Mouse (Mus musculus): ENCODE data around the gene Brap.

Gene Brap

DNA sequence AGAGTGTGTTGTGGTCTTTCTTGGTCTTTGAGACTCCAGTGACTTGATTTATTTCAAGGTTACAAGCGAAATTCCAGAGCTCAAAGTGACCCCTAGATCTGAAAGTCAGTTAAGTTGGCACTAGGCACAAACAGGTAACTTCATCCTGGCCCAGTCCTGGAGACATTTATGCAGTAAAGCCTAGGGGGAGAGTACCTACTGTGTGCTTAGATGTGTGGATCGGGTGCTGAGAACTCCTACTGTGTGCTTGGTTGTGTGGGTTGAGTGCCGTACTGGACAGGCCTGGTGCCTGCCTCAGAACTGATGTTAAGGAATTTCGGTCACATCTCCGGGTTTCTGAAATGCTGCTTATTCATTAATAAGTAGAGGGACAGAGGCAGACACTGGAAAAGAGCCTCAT lies 1.1 kb downstream of the Brap start:
- Histone ChIP-seq H3K4me1 (replicated peaks; ENCODE audit: low read depth, low read length) (peaks cover 31% of the 10 kb centered on the region), H3K4me3 (replicated peaks; ENCODE audit: low read length) (peak overlapping the region; percentile 96), H3K27me3 (ENCODE audit: insufficient read depth, low read length) (no peaks in the 10 kb centered on the region), H3K9me3 (ENCODE audit: low read length) (no peaks in the 10 kb centered on the region), H3K36me3 (ENCODE audit: insufficient read depth, low read length) (peaks cover 41% of the 10 kb centered on the region)
- TF ChIP-seq NANOG (IDR thresholded peaks at IDR 0.05; ENCODE audit: borderline replicate concordance, low read length) (no peak), POU5F1 (IDR thresholded peaks at IDR 0.05; ENCODE audit: borderline replicate concordance, low read length) (no peak), CTCF (conservative IDR thresholded peaks at IDR 0.05; ENCODE audit: low read length) (no peak)

DNA sequence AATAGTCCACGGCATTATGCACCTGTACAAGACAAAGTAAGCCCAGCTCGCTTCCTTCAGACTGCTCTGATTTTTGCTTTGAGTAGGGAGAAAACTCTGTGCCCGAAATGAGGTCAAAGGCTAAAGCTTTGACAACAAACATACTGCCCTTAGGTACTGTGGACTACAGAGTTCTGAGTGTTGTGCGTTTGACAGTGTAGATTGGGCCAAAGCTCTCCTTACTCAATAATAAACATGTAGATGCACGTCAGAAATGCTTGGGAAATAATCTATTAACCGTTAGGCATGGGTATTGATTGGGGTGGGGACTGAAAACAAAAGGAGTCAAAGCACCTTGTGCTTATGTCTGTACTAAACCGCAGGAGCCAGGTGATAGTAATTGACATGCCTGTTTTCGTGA lies 3.1 kb downstream of the Brap start:
- TF ChIP-seq POU5F1 (IDR thresholded peaks at IDR 0.05; ENCODE audit: borderline replicate concordance, low read length) (no peak), NANOG (IDR thresholded peaks at IDR 0.05; ENCODE audit: borderline replicate concordance, low read length) (no peak), CTCF (conservative IDR thresholded peaks at IDR 0.05; ENCODE audit: low read length) (no peak)
- H3K9me3 ChIP-seq (ENCODE audit: low read length) = no peaks in the 10 kb centered on the region
- H3K36me3 ChIP-seq (ENCODE audit: insufficient read depth, low read length) = peaks cover 57% of the 10 kb centered on the region
- H3K4me3 ChIP-seq (replicated peaks; ENCODE audit: low read length) = no peak overlapping the region
- H3K4me1 ChIP-seq (replicated peaks; ENCODE audit: low read depth, low read length) = peaks cover 36% of the 10 kb centered on the region
- no peaks in the 10 kb centered on the region for H3K27me3 ChIP-seq (ENCODE audit: insufficient read depth, low read length)

DNA sequence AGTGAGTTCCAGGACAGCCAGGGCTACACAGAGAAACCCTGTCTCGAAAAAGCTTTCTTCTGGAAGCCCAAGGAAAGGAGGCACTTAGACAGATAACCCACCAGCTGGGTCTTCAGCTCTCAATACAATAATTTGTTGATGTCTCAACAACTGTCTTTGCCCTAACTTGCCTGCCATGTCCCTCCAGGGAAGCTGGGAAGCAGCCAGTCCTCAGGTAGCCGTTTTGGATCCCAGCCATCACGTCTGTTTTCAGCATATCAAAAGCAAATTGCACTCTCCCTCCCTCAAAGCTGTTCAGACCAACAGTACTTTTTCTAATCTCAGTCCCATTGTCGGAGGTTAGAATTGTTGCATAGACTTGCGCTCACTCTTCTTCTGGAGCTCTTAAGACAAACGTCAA lies 3.7 kb downstream of the Brap start:
- H3K4me1 ChIP-seq (replicated peaks; ENCODE audit: low read depth, low read length) = peaks cover 43% of the 10 kb centered on the region
- H3K9me3 ChIP-seq (ENCODE audit: low read length) = no peaks in the 10 kb centered on the region
- TF ChIP-seq NANOG (IDR thresholded peaks at IDR 0.05; ENCODE audit: borderline replicate concordance, low read length) = no peak
- no peak for TF ChIP-seq CTCF (conservative IDR thresholded peaks at IDR 0.05; ENCODE audit: low read length)
- no peak for TF ChIP-seq POU5F1 (IDR thresholded peaks at IDR 0.05; ENCODE audit: borderline replicate concordance, low read length)
- H3K36me3 ChIP-seq (ENCODE audit: insufficient read depth, low read length) = peaks cover 58% of the 10 kb centered on the region
- no peak overlapping the region for H3K4me3 ChIP-seq (replicated peaks; ENCODE audit: low read length)
- no peaks in the 10 kb centered on the region for H3K27me3 ChIP-seq (ENCODE audit: insufficient read depth, low read length)

DNA sequence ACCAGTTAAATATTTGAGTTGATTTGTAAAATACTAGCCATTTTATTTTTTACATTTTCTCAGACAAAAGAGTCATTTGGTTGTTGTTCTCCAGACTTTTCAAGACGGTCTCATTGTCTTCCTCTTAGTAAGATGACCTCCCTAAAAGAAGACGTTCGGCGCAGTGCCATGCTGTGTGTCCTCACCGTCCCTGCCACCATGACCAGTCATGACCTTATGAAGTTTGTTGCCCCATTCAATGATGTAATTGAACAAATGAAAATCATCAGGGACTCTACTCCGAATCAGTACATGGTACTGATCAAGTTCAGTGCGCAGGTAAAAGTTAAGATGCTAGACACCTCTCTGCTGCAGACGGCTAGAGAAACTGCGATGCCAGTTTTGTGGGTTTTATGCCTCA lies 4.6 kb downstream of the Brap start:
- no peaks in the 10 kb centered on the region for H3K9me3 ChIP-seq (ENCODE audit: low read length)

DNA sequence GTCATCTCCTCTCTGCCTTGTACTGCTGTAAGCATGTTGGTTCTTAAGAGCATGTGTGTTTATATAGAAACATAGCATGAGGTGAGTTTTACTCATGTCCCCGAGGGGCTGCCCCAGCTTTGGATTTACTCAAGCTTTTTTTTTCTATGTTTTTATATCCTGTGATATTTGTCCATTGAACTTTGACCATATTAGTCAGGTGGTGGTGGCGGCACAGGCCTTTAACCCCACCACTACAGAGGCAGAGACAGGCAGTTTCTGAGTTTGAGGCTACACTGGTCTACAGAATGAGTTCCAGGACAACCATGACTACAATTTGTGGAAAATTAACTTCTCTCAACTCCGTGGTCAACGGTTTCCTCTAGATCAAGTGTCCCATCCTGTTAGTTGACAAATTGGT lies 6.7 kb downstream of the Brap start:
- H3K9me3 ChIP-seq (ENCODE audit: low read length) = no peaks in the 10 kb centered on the region
- peaks cover 34% of the 10 kb centered on the region for H3K4me1 ChIP-seq (replicated peaks; ENCODE audit: low read depth, low read length)
- no peaks in the 10 kb centered on the region for H3K27me3 ChIP-seq (ENCODE audit: insufficient read depth, low read length)
- no peak overlapping the region for H3K4me3 ChIP-seq (replicated peaks; ENCODE audit: low read length)
- peaks cover 61% of the 10 kb centered on the region for H3K36me3 ChIP-seq (ENCODE audit: insufficient read depth, low read length)
- TF ChIP-seq POU5F1 (IDR thresholded peaks at IDR 0.05; ENCODE audit: borderline replicate concordance, low read length) = no peak
- no peak for TF ChIP-seq NANOG (IDR thresholded peaks at IDR 0.05; ENCODE audit: borderline replicate concordance, low read length)
- no peak for TF ChIP-seq CTCF (conservative IDR thresholded peaks at IDR 0.05; ENCODE audit: low read length)

More for the DNA sequence above, 4.6 kb downstream of the Brap start:
- H3K36me3 ChIP-seq (ENCODE audit: insufficient read depth, low read length) = peaks cover 58% of the 10 kb centered on the region
- H3K4me3 ChIP-seq (replicated peaks; ENCODE audit: low read length) = no peak overlapping the region
- H3K4me1 ChIP-seq (replicated peaks; ENCODE audit: low read depth, low read length) = peaks cover 38% of the 10 kb centered on the region
- TF ChIP-seq NANOG (IDR thresholded peaks at IDR 0.05; ENCODE audit: borderline replicate concordance, low read length) (no peak), CTCF (conservative IDR thresholded peaks at IDR 0.05; ENCODE audit: low read length) (no peak), POU5F1 (IDR thresholded peaks at IDR 0.05; ENCODE audit: borderline replicate concordance, low read length) (no peak)
- no peaks in the 10 kb centered on the region for H3K27me3 ChIP-seq (ENCODE audit: insufficient read depth, low read length)

DNA sequence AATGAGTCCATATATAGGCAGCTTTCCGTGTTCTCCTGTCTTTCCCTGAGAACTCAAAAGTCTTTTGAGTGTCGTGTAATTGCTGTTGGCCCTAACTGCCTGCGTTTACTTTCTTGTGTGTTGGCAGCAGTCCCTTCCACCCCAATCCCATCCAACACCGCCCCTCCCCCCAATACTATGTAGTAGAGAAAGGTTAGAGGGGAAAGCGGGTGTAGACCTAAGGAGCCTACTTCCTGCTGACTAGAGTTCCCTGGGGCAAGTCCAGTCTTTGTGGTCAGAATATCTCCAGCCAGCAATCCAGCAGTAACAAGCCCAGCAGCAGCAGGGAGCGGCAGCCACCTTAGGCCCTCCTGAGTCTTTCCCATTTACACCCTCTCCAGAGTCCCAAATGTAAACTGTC lies 8.0 kb downstream of the Brap start:
- Histone ChIP-seq H3K27me3 (ENCODE audit: insufficient read depth, low read length) (no peaks in the 10 kb centered on the region), H3K4me3 (replicated peaks; ENCODE audit: low read length) (no peak overlapping the region), H3K9me3 (ENCODE audit: low read length) (no peaks in the 10 kb centered on the region), H3K4me1 (replicated peaks; ENCODE audit: low read depth, low read length) (peaks cover 29% of the 10 kb centered on the region), H3K36me3 (ENCODE audit: insufficient read depth, low read length) (peaks cover 61% of the 10 kb centered on the region)
- no peak for TF ChIP-seq POU5F1 (IDR thresholded peaks at IDR 0.05; ENCODE audit: borderline replicate concordance, low read length)
- TF ChIP-seq CTCF (conservative IDR thresholded peaks at IDR 0.05; ENCODE audit: low read length) = no peak
- TF ChIP-seq NANOG (IDR thresholded peaks at IDR 0.05; ENCODE audit: borderline replicate concordance, low read length) = no peak

DNA sequence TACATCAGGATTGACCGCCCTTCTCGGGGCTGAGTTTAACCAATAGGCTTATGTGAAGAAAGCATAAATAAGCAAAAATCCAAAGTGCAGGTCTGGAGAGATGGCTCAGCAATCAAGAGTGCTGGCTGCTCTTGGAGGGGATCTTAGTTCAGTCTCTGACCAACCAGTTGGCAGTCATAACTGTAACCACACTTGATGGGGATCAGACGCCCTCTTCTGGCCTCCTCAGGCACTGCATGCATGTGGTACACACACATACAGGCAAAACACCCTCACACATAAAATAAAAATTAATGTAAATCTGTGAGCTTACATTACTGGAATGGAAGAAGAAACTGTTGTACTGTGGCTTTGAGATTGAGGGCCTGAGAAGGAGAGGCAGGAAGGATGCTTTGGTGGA lies 10.0 kb downstream of the Brap start:
- no peaks in the 10 kb centered on the region for H3K27me3 ChIP-seq (ENCODE audit: insufficient read depth, low read length)
- H3K36me3 ChIP-seq (ENCODE audit: insufficient read depth, low read length) = peaks cover 58% of the 10 kb centered on the region
- no peaks in the 10 kb centered on the region for H3K9me3 ChIP-seq (ENCODE audit: low read length)
- H3K4me1 ChIP-seq (replicated peaks; ENCODE audit: low read depth, low read length) = peaks cover 24% of the 10 kb centered on the region
- TF ChIP-seq CTCF (conservative IDR thresholded peaks at IDR 0.05; ENCODE audit: low read length) (peak; percentile 93), NANOG (IDR thresholded peaks at IDR 0.05; ENCODE audit: borderline replicate concordance, low read length) (no peak), POU5F1 (IDR thresholded peaks at IDR 0.05; ENCODE audit: borderline replicate concordance, low read length) (no peak)
- H3K4me3 ChIP-seq (replicated peaks; ENCODE audit: low read length) = no peak overlapping the region

DNA sequence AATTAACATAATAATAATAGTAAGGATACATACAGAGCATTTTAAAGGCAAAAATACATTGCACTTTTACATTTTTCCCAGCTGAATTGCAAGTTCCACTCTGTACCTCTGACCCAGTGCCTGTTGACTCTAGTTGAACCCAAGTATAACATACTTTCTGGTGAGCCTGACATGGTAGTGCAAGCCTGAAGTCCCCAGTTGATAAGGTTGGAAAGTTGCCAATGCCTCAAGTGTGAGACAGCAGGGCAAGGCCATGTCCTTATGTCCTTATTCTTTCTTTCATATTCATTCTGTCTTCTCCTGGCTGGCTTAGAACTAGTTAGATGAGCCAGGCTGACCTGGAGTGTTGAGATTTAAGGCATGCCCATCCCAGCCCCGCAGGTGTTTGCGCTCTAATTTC lies 21.9 kb downstream of the Brap start:
- TF ChIP-seq CTCF (conservative IDR thresholded peaks at IDR 0.05; ENCODE audit: low read length) = no peak
- no peak for TF ChIP-seq POU5F1 (IDR thresholded peaks at IDR 0.05; ENCODE audit: borderline replicate concordance, low read length)
- Histone ChIP-seq H3K4me3 (replicated peaks; ENCODE audit: low read length) (no peak overlapping the region), H3K4me1 (replicated peaks; ENCODE audit: low read depth, low read length) (0 out of 2 replicates have a peak, but pooled peaks cover 2% of the 10 kb centered on the region), H3K27me3 (ENCODE audit: insufficient read depth, low read length) (no peaks in the 10 kb centered on the region), H3K36me3 (ENCODE audit: insufficient read depth, low read length) (peaks cover 94% of the 10 kb centered on the region), H3K9me3 (ENCODE audit: low read length) (no peaks in the 10 kb centered on the region)

- no peaks in the 10 kb centered on the region for H3K9me3 ChIP-seq (ENCODE audit: low read length)
- no peaks in the 10 kb centered on the region for H3K27me3 ChIP-seq (ENCODE audit: insufficient read depth, low read length)
- TF ChIP-seq POU5F1 (IDR thresholded peaks at IDR 0.05; ENCODE audit: borderline replicate concordance, low read length) (no peak), CTCF (conservative IDR thresholded peaks at IDR 0.05; ENCODE audit: low read length) (no peak), NANOG (IDR thresholded peaks at IDR 0.05; ENCODE audit: borderline replicate concordance, low read length) (no peak)
- no peak overlapping the region for H3K4me3 ChIP-seq (replicated peaks; ENCODE audit: low read length)
- peaks cover 64% of the 10 kb centered on the region for H3K36me3 ChIP-seq (ENCODE audit: insufficient read depth, low read length)
- H3K4me1 ChIP-seq (replicated peaks; ENCODE audit: low read depth, low read length) = 0 out of 2 replicates have a peak, but pooled peaks cover 2% of the 10 kb centered on the region
Measured at GRCm38 (mm10) chr5:121685495-121685894, 25.1 kb downstream of the Brap start.
